Mouse (Mus musculus): Measurements from ENCODE around the gene Mast1. TPM values are rescaled to one million over a fixed set of nuclear protein-coding genes. Genes with fewer than 3 reads are reported as not detected.

Mast1 gene
- total and polyA plus RNA-seq, 3 experiments: 0.21 to 0.34 TPM; not detected in 1

GRCm38 (mm10) chr8:84874339-84874738 lies 62.8 kb downstream of the Mast1 start:
- no peaks in the 10 kb centered on the region for H3K4me1 ChIP-seq (ENCODE audit: control insufficient read depth in 1 of 2, insufficient read depth in 2 of 2)
- H3K9me3 ChIP-seq (replicated peaks; ENCODE audit: low read length): no peaks in the 10 kb centered on the region
- H3K4me3 ChIP-seq (replicated peaks in 1 of 3; ENCODE audit: low read depth in 2 of 3, low read length in 2 of 3, poor library complexity in 1 of 3): no peak overlapping the region
- dilution Hi-C loops (cut with MboI; ENCODE audit: extremely low pct_ligation_motif_present, extremely low pct_unique_long_range_greater_than_20kb, low sequenced_read_pairs): no loop called here
- peaks cover 4 to 53% of the 10 kb centered on the region in 2 experiments for H3K36me3 ChIP-seq (replicated peaks in 1 of 2; ENCODE audit: control insufficient read depth in 1 of 2, insufficient read depth in 1 of 2, low read length in 1 of 2)
- H3K27me3 ChIP-seq (replicated peaks): no peaks in the 10 kb centered on the region
- no peak for TF ChIP-seq MAX (IDR thresholded peaks at IDR 0.05; ENCODE audit: low read length)
- TF ChIP-seq JUN (IDR thresholded peaks at IDR 0.05; ENCODE audit: insufficient read depth, low read depth, low read length): no peak
- TF ChIP-seq GABPA (IDR thresholded peaks at IDR 0.05; ENCODE audit: insufficient replicate concordance, low read depth, low read length): no peak
- no peak for TF ChIP-seq ETS1 (conservative IDR thresholded peaks at IDR 0.05; ENCODE audit: low read depth, low read length)
- no peak overlapping the region for H3K9ac ChIP-seq (ENCODE audit: insufficient read depth, low read depth)
- in situ Hi-C loops (cut with MboI; ENCODE audit: low pct_ligation_motif_present, low pct_unique_long_range_greater_than_20kb, low sequenced_read_pairs): no loop called here
- no peak for DNase-seq (ENCODE audit: extremely low read depth)
- no peak overlapping the region for H3K27ac ChIP-seq (ENCODE audit: insufficient read depth, low read depth)
- no peaks in the 10 kb centered on the region for H3K79me2 ChIP-seq (replicated peaks; ENCODE audit: control insufficient read depth, extremely low read depth, insufficient read depth, poor library complexity, severe bottlenecking)
- H3K4me2 ChIP-seq (ENCODE audit: insufficient read depth, low read depth, poor library complexity, severe bottlenecking): no peak overlapping the region

- Histone ChIP-seq H3K36me3 (replicated peaks in 1 of 2; ENCODE audit: control insufficient read depth in 1 of 2, insufficient read depth in 1 of 2, low read length in 1 of 2) (peaks cover 18 to 67% of the 10 kb centered on the region in 2 experiments), H3K4me1 (ENCODE audit: control insufficient read depth in 1 of 2, insufficient read depth in 2 of 2) (no peaks in the 10 kb centered on the region), H3K9ac (ENCODE audit: insufficient read depth, low read depth) (no peak overlapping the region), H3K9me3 (replicated peaks; ENCODE audit: low read length) (no peaks in the 10 kb centered on the region), H3K4me2 (ENCODE audit: insufficient read depth, low read depth, poor library complexity, severe bottlenecking) (no peak overlapping the region), H3K27me3 (replicated peaks) (no peaks in the 10 kb centered on the region), H3K27ac (ENCODE audit: insufficient read depth, low read depth) (no peak overlapping the region), H3K4me3 (replicated peaks in 1 of 3; ENCODE audit: low read depth in 2 of 3, low read length in 2 of 3, poor library complexity in 1 of 3) (no peak overlapping the region), H3K79me2 (replicated peaks; ENCODE audit: control insufficient read depth, extremely low read depth, insufficient read depth, poor library complexity, severe bottlenecking) (no peaks in the 10 kb centered on the region)
- TF ChIP-seq USF1 (IDR thresholded peaks at IDR 0.05; ENCODE audit: low read depth, low read length) (no peak), UBTF (IDR thresholded peaks at IDR 0.05; ENCODE audit: low read depth, low read length) (no peak), CHD1 (IDR thresholded peaks at IDR 0.05; ENCODE audit: low read depth, low read length) (no peak)
- in situ Hi-C loops (cut with MboI; ENCODE audit: low pct_ligation_motif_present, low pct_unique_long_range_greater_than_20kb, low sequenced_read_pairs) (no loop called here), dilution Hi-C loops (cut with MboI; ENCODE audit: extremely low pct_ligation_motif_present, extremely low pct_unique_long_range_greater_than_20kb, low sequenced_read_pairs) (no loop called here)
- DNase-seq (ENCODE audit: extremely low read depth): no peak
These were observed 64.1 kb downstream of the Mast1 start for GRCm38 (mm10) chr8:84873016-84873415.

GRCm38 (mm10) chr8:84872309-84872965 lies 64.7 kb downstream of the Mast1 start:
- no peaks in the 10 kb centered on the region for H3K79me2 ChIP-seq (replicated peaks; ENCODE audit: control insufficient read depth, extremely low read depth, insufficient read depth, poor library complexity, severe bottlenecking)
- in situ Hi-C loops (cut with MboI; ENCODE audit: low pct_ligation_motif_present, low pct_unique_long_range_greater_than_20kb, low sequenced_read_pairs) (no loop called here), dilution Hi-C loops (cut with MboI; ENCODE audit: extremely low pct_ligation_motif_present, extremely low pct_unique_long_range_greater_than_20kb, low sequenced_read_pairs) (no loop called here)
- H3K4me3 ChIP-seq (replicated peaks in 1 of 3; ENCODE audit: low read depth in 2 of 3, low read length in 2 of 3, poor library complexity in 1 of 3): no peak overlapping the region
- H3K4me2 ChIP-seq (ENCODE audit: insufficient read depth, low read depth, poor library complexity, severe bottlenecking): no peak overlapping the region
- TF ChIP-seq MYC (IDR thresholded peaks at IDR 0.05; ENCODE audit: low read depth, low read length): no peak
- no peak for TF ChIP-seq POLR2AphosphoS2 (IDR thresholded peaks at IDR 0.05; ENCODE audit: low read depth, low read length)
- TF ChIP-seq BHLHE40 (IDR thresholded peaks at IDR 0.05; ENCODE audit: low read depth, low read length): no peak
- TF ChIP-seq GABPA (IDR thresholded peaks at IDR 0.05; ENCODE audit: insufficient replicate concordance, low read depth, low read length): no peak
- TF ChIP-seq UBTF (IDR thresholded peaks at IDR 0.05; ENCODE audit: low read depth, low read length): no peak
- TF ChIP-seq IRF4 (IDR thresholded peaks at IDR 0.05; ENCODE audit: low read depth, low read length): no peak
- TF ChIP-seq MAX (IDR thresholded peaks at IDR 0.05; ENCODE audit: low read length): no peak
- TF ChIP-seq CHD1 (IDR thresholded peaks at IDR 0.05; ENCODE audit: low read depth, low read length): no peak
- TF ChIP-seq NRF1 (IDR thresholded peaks at IDR 0.05; ENCODE audit: low read depth, low read length): no peak
- TF ChIP-seq KAT2A (IDR thresholded peaks at IDR 0.05; ENCODE audit: insufficient replicate concordance, low read length): no peak
- H3K9me3 ChIP-seq (replicated peaks; ENCODE audit: low read length): no peaks in the 10 kb centered on the region
- H3K9ac ChIP-seq (ENCODE audit: insufficient read depth, low read depth): no peak overlapping the region
- DNase-seq (ENCODE audit: extremely low read depth): no peak
- no peaks in the 10 kb centered on the region for H3K27me3 ChIP-seq (replicated peaks)
- H3K27ac ChIP-seq (ENCODE audit: insufficient read depth, low read depth): no peak overlapping the region
- H3K36me3 ChIP-seq (replicated peaks in 1 of 2; ENCODE audit: control insufficient read depth in 1 of 2, insufficient read depth in 1 of 2, low read length in 1 of 2): peaks cover 23 to 70% of the 10 kb centered on the region in 2 experiments
- H3K4me1 ChIP-seq (ENCODE audit: control insufficient read depth in 1 of 2, insufficient read depth in 2 of 2): no peaks in the 10 kb centered on the region

Measured in CH12.LX (cell line).